Mouse (Mus musculus) C2C12 (cell line): ENCODE measurements around the gene Nav2.

ENCODE experiments used
- CEBPB ChIP-seq: IDR thresholded peaks from one replicate; pipeline ENCODE4 v1.6.1; 2011; ENCODE audit warnings: low read depth, mild to moderate bottlenecking, control low read depth, moderate library complexity
- CTCF ChIP-seq: IDR thresholded peaks from one replicate; pipeline ENCODE4 v1.5.1; 2011; ENCODE audit not compliant: control insufficient read depth, insufficient read depth, insufficient read length
- FOSL1 ChIP-seq: IDR thresholded peaks from one replicate; pipeline ENCODE4 v1.8.0; 2011; ENCODE audit warnings: mild to moderate bottlenecking, low read length; ENCODE audit not compliant: poor library complexity, insufficient read depth, severe bottlenecking
- MAX ChIP-seq: IDR thresholded peaks from one replicate; pipeline ENCODE4 v1.6.1; 2011; ENCODE audit warnings: mild to moderate bottlenecking, control low read depth
- MYOD1 ChIP-seq: IDR thresholded peaks from one replicate; pipeline ENCODE4 v1.6.1; 2011; ENCODE audit warnings: low read depth; ENCODE audit not compliant: control insufficient read depth, insufficient read length
- MYOG ChIP-seq: IDR thresholded peaks from one replicate; pipeline ENCODE4 v1.6.1; 2011; ENCODE audit not compliant: control insufficient read depth, insufficient read length; ENCODE audit errors: extremely low read depth
- USF1 ChIP-seq: IDR thresholded peaks from one replicate; pipeline ENCODE4 v1.6.1; 2011; ENCODE audit warnings: low read depth, mild to moderate bottlenecking, control low read depth, moderate library complexity

- TF ChIP-seq CTCF = peak; percentile 77
- no peak for TF ChIP-seq MYOD1
- no peak for TF ChIP-seq MYOG
- TF ChIP-seq CEBPB = no peak
- no peak for TF ChIP-seq MAX
- TF ChIP-seq FOSL1 = no peak
- TF ChIP-seq USF1 = no peak
Measured at GRCm38 (mm10) chr7:48928364-48928763, 19.8 kb downstream of the Nav2 start.
